15 mouse cellular contexts compared by ENCODE assay signal in genomic region chr1:193330626-193331025, GRCm38 (mm10). TPM values are rescaled to one million over a fixed set of nuclear protein-coding genes. Genes with fewer than 3 reads are reported as not detected.
DNase-seq lines count a peak whose midpoint lies in the region; ATAC-seq and TF ChIP-seq lines count a peak whose summit lies in the region.
"Had no signal": no experiment of that assay in that cellular context is flagged by ENCODE, and none has a peak within 500 bp of the region (broad histone marks: within the 10 kb centered on the region; RNA-seq: fewer than 3 reads in every experiment).

No protein-coding gene starts in this region.

- no peak overlapping the region for H3K9ac ChIP-seq in heart, adult 2 months (ENCODE audit: low read depth, low read length)
- no peak overlapping the region for H3K9ac ChIP-seq in hindbrain, embryonic 14.5 days
- H3K9ac ChIP-seq in forebrain, embryonic 15.5 days (replicated peaks): no peak overlapping the region; the same call in 1 of the 2 replicates
- H3K9ac ChIP-seq: midbrain, embryonic 12.5 days had no signal

- H3K4me3 ChIP-seq in heart, adult 2 months: no peak overlapping the region
- H3K4me3 ChIP-seq in hindbrain, embryonic 14.5 days (replicated peaks; ENCODE audit: low read length): no peak overlapping the region
- no peak overlapping the region for H3K4me3 ChIP-seq in hindbrain, embryonic 10.5 days
- no peak overlapping the region for H3K4me3 ChIP-seq in forebrain, embryonic 15.5 days
- H3K4me3 ChIP-seq in thymus, adult 2 months (ENCODE audit: control insufficient read depth, insufficient read depth, low read length): no peak overlapping the region
- H3K4me3 ChIP-seq: midbrain, embryonic 12.5 days had no signal

- TF ChIP-seq CTCF in heart, adult 2 months (IDR thresholded peaks at IDR 0.05): no peak
- no peak for TF ChIP-seq CTCF in thymus, adult 2 months (IDR thresholded peaks at IDR 0.05; ENCODE audit: borderline replicate concordance, control insufficient read depth, extremely low read depth, insufficient read depth, low read length, poor library complexity)

- peak overlapping the region; percentile 85 for H3K27ac ChIP-seq in heart, adult 2 months
- H3K27ac ChIP-seq in hindbrain, embryonic 14.5 days: no peak overlapping the region
- H3K27ac ChIP-seq in hindbrain, embryonic 10.5 days: no peak overlapping the region
- H3K27ac ChIP-seq in forebrain, embryonic 15.5 days (replicated peaks): 0 out of 2 replicates have a peak overlapping the region, but pooled peaks have one; percentile 39
- no peak overlapping the region for H3K27ac ChIP-seq in thymus, adult 2 months (ENCODE audit: control insufficient read depth, insufficient read depth, low read length)
- H3K27ac ChIP-seq: midbrain, embryonic 12.5 days; stomach, postnatal 0 days had no signal

- no peaks in the 10 kb centered on the region for H3K36me3 ChIP-seq in heart, adult 2 months (ENCODE audit: control insufficient read depth, insufficient read depth, low read length)
- no peaks in the 10 kb centered on the region for H3K36me3 ChIP-seq in hindbrain, embryonic 14.5 days (replicated peaks; ENCODE audit: control insufficient read depth, insufficient read depth)
- no peaks in the 10 kb centered on the region for H3K36me3 ChIP-seq in hindbrain, embryonic 10.5 days
- no peaks in the 10 kb centered on the region for H3K36me3 ChIP-seq in forebrain, embryonic 15.5 days
- H3K36me3 ChIP-seq in thymus, adult 2 months (ENCODE audit: control insufficient read depth, insufficient read depth, low read length): no peaks in the 10 kb centered on the region
- H3K36me3 ChIP-seq: midbrain, embryonic 12.5 days had no signal

- 67% methylated on average over 7 of the region's 7 CpGs for WGBS in heart, adult 2 months
- 86% methylated on average over 7 of the region's 7 CpGs for WGBS in hindbrain, embryonic 14.5 days
- WGBS in hindbrain, embryonic 10.5 days: 77% methylated on average over 7 of the region's 7 CpGs
- 80% methylated on average over 7 of the region's 7 CpGs for WGBS in forebrain, embryonic 15.5 days
- WGBS in thymus, adult 2 months: 89% methylated on average over 7 of the region's 7 CpGs

- TF ChIP-seq EP300 in heart, adult 2 months (IDR thresholded peaks at IDR 0.05; ENCODE audit: insufficient read depth, low read depth, low read length): no peak

- H3K79me2 ChIP-seq in heart, adult 2 months (replicated peaks; ENCODE audit: control insufficient read depth, insufficient read depth, low read length): no peaks in the 10 kb centered on the region

- intact Hi-C loops in heart, adult 2 months (cut with DNase I): no loop called here

- TF ChIP-seq POLR2A in heart, adult 2 months (IDR thresholded peaks at IDR 0.05; ENCODE audit: insufficient read depth, low read depth, low read length): no peak
- TF ChIP-seq POLR2A in thymus, adult 2 months (IDR thresholded peaks at IDR 0.05; ENCODE audit: control insufficient read depth, extremely low read depth, insufficient read depth, low read length, poor library complexity): no peak

- no peaks in the 10 kb centered on the region for H3K9me3 ChIP-seq in hindbrain, embryonic 14.5 days (ENCODE audit: control insufficient read depth, low read length)
- no peaks in the 10 kb centered on the region for H3K9me3 ChIP-seq in hindbrain, embryonic 10.5 days
- no peaks in the 10 kb centered on the region for H3K9me3 ChIP-seq in forebrain, embryonic 15.5 days
- H3K9me3 ChIP-seq: midbrain, embryonic 12.5 days had no signal

- peaks cover 9% of the 10 kb centered on the region for H3K4me1 ChIP-seq in heart, adult 2 months (ENCODE audit: control insufficient read depth, insufficient read depth, low read length)
- H3K4me1 ChIP-seq in hindbrain, embryonic 14.5 days (replicated peaks; ENCODE audit: control insufficient read depth, insufficient read depth, low read length): peaks cover 7% of the 10 kb centered on the region; the same call in 1 of the 2 replicates
- H3K4me1 ChIP-seq in hindbrain, embryonic 10.5 days (replicated peaks): peaks cover 32% of the 10 kb centered on the region
- H3K4me1 ChIP-seq in forebrain, embryonic 15.5 days: peaks cover 19% of the 10 kb centered on the region
- peaks cover 22% of the 10 kb centered on the region for H3K4me1 ChIP-seq in thymus, adult 2 months (replicated peaks; ENCODE audit: control insufficient read depth, insufficient read depth, low read length)

- peak; percentile 40 to 59 for DNase-seq in cerebellum, adult 18-20 months
- no peak for DNase-seq in cerebellum, adult 9-10 months
- no peak for DNase-seq in heart, adult 2 months
- DNase-seq in heart, adult 11 months: no peak
- DNase-seq in hindbrain, embryonic 14.5 days (ENCODE audit: low spot score): no peak
- DNase-seq in hindbrain, embryonic 10.5 days (ENCODE audit: low spot score): no peak
- no peak for DNase-seq in thymus, adult 2 months
- DNase-seq: lung, adult 2 months had no signal

- no peaks in the 10 kb centered on the region for H3K27me3 ChIP-seq in heart, adult 2 months (ENCODE audit: control insufficient read depth, insufficient read depth, low read length)
- no peaks in the 10 kb centered on the region for H3K27me3 ChIP-seq in hindbrain, embryonic 14.5 days (ENCODE audit: control insufficient read depth, insufficient read depth, low read length)
- H3K27me3 ChIP-seq in hindbrain, embryonic 10.5 days (ENCODE audit: insufficient read depth, poor library complexity, severe bottlenecking): peaks cover 6% of the 10 kb centered on the region; the same call in 1 of the 2 replicates
- no peaks in the 10 kb centered on the region for H3K27me3 ChIP-seq in forebrain, embryonic 15.5 days
- no peaks in the 10 kb centered on the region for H3K27me3 ChIP-seq in thymus, adult 2 months (ENCODE audit: control insufficient read depth, insufficient read depth, low read length)

- no peak overlapping the region for H3K4me2 ChIP-seq in hindbrain, embryonic 14.5 days (replicated peaks)
- H3K4me2 ChIP-seq in forebrain, embryonic 15.5 days (replicated peaks): no peak overlapping the region
- H3K4me2 ChIP-seq: midbrain, embryonic 12.5 days had no signal

- 0 out of 2 replicates have a peak, but pooled peaks have one; percentile 15 for ATAC-seq in hindbrain, embryonic 14.5 days (ENCODE audit: low FRiP score)
- ATAC-seq in forebrain, embryonic 15.5 days (replicated peaks): peak; percentile 3; the same call in 1 of the 2 replicates

RNA-seq across cellular contexts. Expression of gene Camk1g, which starts 39.5 kb away (rescaled TPM):
- total RNA-seq in heart, adult 2 months (2021): under 1 TPM in 1 of 2 experiments, not detected in 1; 0.16 TPM
- polyA plus RNA-seq in heart, adult 2 months (2012; rRNA removed): 2.8 and 2.9 TPM in 2 replicates
- 39.9 and 45.2 TPM in 2 replicates for polyA plus RNA-seq in hindbrain, embryonic 14.5 days (2014; fragmentation: Nextera tagmentation; extraction: Ambion mirVana)
- polyA plus RNA-seq in hindbrain, embryonic 10.5 days (2016; fragmentation: Nextera tagmentation; extraction: Ambion mirVana): 11.8 and 15.5 TPM in 2 replicates
- 43.6 and 44.8 TPM in 2 replicates for polyA plus RNA-seq in forebrain, embryonic 15.5 days (2015; fragmentation: Nextera tagmentation; extraction: Ambion mirVana)
- 2.9 and 3.4 TPM in 2 replicates for polyA plus RNA-seq in thymus, adult 2 months (2012; rRNA removed)
- total RNA-seq: adrenal gland, adult 2 months; hematopoietic stem cell, adult 5-6 weeks; liver, adult 2 months; neutrophil, adult 5-6 weeks had no signal
- polyA plus RNA-seq: liver, adult 2 months had no signal

RNA-seq across cellular contexts. Expression of gene G0s2, which starts 57.6 kb away (rescaled TPM):
- 10 to 100 TPM; 44.8 to 57.9 TPM for total RNA-seq in heart, adult 2 months (2021)
- polyA plus RNA-seq in heart, adult 2 months (2012; rRNA removed): 200 and 229 TPM in 2 replicates
- 6.5 and 9.6 TPM in 2 replicates for polyA plus RNA-seq in hindbrain, embryonic 14.5 days (2014; fragmentation: Nextera tagmentation; extraction: Ambion mirVana)
- polyA plus RNA-seq in hindbrain, embryonic 10.5 days (2016; fragmentation: Nextera tagmentation; extraction: Ambion mirVana): 5.6 and 7.6 TPM in 2 replicates
- polyA plus RNA-seq in forebrain, embryonic 15.5 days (2015; fragmentation: Nextera tagmentation; extraction: Ambion mirVana): 5.1 and 5.3 TPM in 2 replicates
- 51.0 and 61.6 TPM in 2 replicates for polyA plus RNA-seq in thymus, adult 2 months (2012; rRNA removed)

Comparison
In these comparisons a context has a peak if more than half of its experiments do, and no peak if none do; other contexts are left out.
1. DNase-seq: peak in cerebellum, adult 18-20 months (2 of 2); none in cerebellum, adult 9-10 months (single experiment), heart, adult 2 months (0 of 2), heart, adult 11 months (single experiment), hindbrain, embryonic 14.5 days (single experiment), hindbrain, embryonic 10.5 days (single experiment) and thymus, adult 2 months (single experiment).
2. H3K27ac ChIP-seq: peak in heart, adult 2 months (single experiment) and forebrain, embryonic 15.5 days (single experiment); none in hindbrain, embryonic 14.5 days (single experiment), hindbrain, embryonic 10.5 days (single experiment) and thymus, adult 2 months (single experiment).